Mouse (Mus musculus): ENCODE results near the gene Kctd2.
"Not testable (repeated sequence)": the region's sequence is repeated elsewhere in the genome, so short reads cannot be mapped to it uniquely, and the experiment has no call there.

The Kctd2 gene

DNA sequence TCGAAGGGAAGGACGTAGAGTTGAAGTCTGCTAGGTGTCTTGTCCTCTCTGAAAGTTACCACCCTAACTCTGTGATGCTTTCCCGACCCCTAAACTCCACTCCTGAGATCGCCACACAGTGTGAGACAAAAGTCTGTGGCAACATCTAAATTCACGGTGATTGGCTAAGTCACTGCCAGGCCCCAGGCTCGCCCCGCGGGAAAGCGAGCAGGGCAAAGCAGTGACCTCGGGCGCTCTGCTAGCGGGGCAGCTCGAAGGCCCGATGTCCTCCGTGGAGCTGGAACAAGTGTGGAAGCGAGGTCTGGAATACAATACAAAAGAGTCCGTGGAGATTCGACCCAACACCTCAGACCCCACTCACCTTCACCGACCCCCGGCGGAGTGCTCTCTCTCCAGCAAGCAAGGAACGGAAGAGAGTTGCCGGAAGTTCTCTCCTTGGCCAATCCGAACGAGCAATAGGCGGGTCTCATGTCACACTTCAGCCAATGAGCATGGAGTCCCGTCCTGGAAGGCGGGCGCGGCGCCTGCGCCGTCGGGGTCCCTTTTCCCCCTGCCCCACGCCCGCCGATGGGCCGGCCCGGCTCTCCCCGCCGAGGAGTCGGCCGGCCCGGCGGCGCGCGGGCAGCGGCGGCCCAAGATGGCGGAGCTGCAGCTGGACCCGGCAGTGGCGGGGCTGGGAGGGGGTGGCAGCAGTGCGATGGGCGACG lies at the start of gene Kctd2, which contains the start of gene Atp5h:
Gene Kctd2 (plus strand): TSS at position 598 of the 707 bp plus-strand sequence.
Gene Atp5h (minus strand): TSS at position 432 of the 707 bp plus-strand sequence.
- peak; percentile 98 for DNase-seq

DNA sequence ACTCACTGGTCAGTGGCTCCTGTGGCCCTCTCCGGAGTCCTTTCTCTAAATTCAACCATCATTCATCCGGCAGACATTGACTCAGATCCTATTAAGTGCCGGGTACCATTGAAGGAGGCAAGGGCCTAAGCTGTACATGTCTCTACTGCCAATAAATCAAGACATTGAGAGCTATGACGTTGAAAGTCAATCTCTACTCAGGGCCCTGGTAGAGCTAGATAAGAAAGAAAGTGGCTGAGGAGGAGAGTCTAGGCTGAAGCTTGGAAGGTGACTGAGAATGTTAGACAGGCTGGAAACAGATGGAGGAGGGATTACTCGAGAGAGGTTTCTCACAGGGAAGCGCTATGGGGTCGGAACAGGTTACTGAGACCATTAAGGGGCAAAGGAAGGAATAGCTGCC lies 49.6 kb upstream of the Kctd2 start:
- no peak for DNase-seq

DNA sequence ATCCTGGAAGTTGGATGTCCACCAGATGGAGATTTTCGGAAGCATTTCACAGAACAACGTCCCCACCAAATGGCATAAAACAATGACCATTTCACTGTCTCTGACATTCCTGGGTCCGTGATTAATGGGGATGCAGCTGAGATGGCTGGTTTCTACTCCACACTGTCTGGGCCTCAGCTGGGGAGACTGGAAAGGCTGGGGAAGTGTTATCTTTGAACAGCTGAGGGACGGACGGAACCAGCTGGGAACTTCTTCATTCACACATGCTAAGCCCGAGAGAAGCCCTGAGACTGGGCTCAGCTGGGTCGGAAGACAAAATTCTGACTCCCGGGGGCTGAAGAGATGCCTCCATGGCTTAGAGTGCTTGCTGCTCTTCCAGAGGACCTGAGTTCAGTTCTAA lies 48.6 kb upstream of the Kctd2 start:
- no peak for DNase-seq

DNA sequence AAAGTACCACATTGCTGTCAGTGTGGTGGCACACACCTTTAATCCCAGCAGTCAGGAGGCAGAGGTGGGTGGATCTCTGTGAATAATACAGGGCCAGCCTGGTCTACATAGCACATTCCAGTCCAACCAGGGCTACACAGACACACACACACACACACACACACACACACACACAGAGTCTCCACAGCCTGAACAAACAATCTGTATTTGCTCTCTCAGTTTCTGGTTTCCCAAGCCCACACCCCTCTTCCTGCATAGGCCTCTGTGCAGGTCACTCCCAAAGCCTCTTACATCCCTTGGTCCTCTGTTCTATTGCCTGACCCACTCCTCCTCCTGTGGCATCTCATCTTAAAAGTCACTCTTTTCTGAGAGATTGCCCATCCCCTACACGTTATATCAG lies 47.9 kb upstream of the Kctd2 start:
- DNase-seq = no peak

DNA sequence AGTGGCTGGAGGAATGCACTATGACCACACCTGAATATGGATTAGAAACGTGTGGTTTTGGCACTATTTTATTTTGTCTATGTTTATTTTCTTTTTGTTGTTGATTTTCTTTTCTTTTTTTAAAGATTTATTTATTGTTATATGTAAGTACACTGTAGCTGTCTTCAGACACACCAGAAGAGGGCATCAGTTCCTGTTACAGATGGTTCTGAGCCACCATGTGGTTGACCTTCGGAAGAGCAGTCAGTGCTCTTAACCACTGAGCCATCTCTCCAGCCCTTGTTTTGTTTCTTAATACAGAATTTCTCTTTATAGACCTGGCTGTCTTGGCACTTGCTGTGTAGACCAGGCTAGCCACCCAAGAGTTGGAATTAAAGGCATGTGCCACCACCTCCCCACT lies 47.2 kb upstream of the Kctd2 start:
- DNase-seq = no peak

DNA sequence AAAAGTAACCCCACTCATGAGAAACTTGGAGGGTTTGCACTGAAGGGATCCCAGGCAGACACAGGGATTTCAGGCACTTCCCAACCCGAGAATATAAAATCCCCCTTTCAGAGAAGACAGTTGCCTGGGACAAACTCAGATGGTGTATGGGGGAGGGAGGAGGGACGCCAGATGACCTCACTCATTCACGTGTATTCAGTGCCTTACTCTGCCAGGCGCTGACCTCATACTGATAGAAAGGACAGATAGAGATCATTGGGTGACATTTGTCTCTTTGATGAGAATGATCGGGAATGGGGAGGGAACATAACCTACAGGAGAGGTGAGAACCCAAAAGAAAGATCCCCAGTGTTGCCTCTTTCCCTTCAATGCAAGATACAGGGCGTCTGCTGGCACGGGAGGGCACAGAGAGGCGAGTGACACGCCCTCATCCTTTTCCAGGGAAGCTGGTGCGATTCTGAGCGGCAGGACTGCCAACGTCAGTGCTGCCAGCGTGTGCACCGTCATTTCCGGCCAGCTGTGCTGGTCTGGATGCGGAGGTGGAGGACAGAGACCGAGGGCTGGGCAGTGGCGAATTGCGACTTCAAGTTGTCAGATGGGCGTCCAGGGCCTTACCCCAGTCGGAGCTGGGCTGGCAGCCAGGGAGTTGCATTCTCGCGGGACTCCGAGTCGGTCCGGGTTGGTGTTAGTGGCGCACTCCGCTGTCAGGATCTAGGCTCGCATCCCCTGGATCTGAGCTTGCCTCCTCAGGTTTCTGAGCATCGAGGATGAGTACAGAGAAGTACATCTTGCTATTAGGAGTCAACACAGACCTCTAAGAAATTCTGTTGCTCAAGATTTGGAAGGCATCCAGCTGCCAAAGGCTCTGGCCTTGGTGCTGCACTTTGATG lies 45.9 kb upstream of the Kctd2 start:
- peak; percentile 78 for DNase-seq

DNA sequence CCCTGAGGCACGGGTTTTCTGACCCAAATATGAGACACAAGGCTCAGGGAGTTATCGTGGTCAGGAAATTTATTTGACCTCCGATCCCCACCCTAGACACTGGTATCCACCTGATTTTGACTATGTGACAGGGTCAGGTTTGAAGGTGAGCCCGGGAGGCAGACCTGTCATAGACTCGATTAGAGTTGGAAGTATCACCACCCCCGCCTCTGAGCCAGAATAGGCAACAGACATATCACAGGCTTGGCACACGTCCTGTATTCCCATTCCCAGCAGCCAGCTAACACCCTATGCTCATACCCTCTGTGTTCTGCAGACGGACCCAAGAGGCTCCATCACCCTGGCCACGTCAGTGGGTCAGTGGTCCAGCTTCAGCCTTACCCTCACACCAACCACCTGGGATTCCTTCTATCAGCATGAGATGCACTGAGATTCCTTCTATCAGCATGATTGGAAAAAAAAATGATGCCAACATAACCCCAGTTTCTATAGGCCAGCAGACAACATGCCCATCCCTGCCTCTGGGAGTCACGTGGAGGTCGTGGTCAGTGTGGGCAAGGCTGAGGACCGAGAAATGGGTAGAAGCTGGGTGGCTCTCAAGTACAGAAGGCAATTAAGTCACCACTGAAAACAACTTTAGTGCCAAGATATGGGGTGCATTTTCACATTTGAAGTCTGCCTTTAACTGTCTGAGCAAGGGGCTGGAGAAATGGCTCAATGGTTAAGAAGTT lies 45.1 kb upstream of the Kctd2 start:
- no peak for DNase-seq

DNA sequence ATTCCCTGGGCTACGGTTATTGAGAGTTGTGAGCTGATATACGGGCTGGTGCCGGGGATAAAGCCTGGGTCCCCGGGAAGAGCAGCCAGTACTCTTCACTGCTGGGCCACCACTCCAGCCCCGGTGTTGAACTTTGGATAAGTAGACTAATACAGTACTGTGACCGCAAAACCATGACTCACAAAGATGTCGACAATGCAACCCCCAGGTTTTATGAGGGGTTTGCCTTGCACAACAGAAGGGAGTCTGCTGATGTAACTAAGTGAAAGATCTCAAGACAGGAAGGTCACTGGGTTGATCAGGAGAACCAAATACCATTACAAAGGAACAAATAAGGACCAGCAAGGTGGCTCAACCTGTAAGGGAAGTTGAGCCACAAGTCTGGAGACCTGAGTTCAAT lies 43.2 kb upstream of the Kctd2 start:
- no peak for DNase-seq

DNA sequence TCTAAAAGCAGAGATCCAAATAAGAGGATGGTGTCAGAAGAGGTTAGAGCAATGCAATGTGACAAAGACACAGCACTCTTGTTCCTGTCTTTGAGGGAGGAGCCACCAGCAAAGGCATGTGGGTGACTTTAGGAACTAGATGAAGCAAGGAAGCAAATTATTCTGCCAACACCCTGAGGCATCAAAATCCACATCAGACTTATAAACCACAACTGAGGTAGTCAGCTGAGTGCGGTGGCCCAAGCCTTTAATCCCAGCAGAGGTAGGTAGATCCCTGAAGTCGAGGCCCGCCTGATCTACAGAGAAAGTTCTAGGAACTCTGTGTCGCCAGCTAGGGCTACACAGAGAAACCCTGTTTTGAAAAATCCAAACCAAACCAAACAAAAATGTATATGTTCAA lies 42.7 kb upstream of the Kctd2 start:
- no peak for DNase-seq

DNA sequence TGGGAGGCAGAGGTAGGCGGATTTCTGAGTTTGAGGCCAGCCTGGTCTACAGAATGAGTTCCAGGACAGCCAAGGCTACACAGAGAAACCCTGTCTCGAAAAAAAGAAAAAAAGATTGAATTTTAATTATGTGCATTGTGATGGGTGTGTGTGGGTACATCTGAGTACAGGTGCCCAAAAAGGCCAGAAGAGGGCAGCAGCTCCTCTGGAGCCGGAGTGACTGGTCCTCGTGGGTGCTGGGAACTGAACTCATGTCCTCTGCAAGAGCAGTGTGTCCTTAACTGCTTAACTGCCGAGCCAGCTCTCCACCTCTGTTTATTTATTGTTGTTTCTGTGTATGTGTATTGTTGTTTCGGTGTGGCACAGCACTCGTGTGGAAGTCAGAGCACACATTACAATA lies 42.1 kb upstream of the Kctd2 start:
- DNase-seq = no peak

DNA sequence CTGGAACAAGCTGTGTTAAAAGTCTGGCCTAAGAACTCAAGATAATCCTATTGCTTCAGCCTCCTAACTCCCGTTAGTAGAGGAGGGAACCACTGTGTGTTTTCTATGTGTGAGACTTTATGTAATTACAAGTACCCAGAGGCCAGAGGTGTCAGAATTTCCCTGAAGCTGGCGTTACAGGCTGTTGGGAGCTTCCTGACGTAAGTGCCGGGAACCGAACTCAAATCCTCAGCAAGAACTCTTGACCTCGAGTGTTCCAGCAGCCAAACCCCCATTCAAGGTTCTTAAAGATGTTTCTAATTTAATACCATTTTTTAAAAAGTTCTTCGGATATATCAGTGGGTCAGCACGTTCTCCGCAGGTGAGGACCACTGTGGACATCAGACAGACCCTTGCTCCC lies 38.7 kb upstream of the Kctd2 start:
- DNase-seq = no peak

DNA sequence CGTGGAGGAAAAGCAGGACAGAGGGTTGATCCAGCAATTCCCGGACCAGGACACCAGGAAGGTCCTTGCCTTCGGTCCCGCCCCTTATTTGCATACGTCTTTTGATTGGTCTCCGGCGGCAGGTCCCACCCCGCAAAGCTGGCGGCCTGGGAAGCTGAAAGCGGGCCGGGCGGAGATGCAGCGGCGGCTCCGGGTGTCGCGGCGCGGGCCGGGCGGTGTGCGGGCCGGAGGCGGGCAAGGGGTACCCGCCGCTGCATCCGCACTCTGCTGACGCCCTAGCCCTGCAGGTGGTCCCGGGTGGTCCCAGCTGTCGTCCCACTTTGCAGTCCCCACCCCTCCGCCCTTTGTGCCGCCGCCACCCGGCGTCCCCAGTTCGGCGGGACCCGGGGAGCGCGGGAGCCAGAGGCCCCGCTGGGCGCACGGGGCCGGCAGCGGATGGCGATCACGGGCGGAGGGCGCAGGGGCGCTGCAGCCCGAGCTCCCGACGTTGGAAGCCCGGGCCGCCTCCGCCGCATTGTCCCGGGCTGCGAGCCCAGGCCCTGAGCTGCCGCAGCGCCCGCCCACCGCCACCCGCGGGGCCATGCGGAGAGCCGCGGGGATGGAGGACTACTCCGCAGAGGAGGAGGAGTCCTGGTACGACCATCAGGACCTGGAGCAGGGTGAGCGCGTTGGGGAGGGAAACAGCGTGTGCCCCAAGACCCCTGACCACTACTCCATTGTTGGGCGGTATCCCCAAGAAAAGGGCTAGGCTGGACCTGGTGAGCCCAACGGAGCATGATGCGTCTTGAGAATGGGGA lies 38.0 kb upstream of the Kctd2 start, which contains the start of gene Cdr2l:
Gene Cdr2l (plus strand): TSS at position 174 of the 797 bp plus-strand sequence.
- peak; percentile 97 for DNase-seq

DNA sequence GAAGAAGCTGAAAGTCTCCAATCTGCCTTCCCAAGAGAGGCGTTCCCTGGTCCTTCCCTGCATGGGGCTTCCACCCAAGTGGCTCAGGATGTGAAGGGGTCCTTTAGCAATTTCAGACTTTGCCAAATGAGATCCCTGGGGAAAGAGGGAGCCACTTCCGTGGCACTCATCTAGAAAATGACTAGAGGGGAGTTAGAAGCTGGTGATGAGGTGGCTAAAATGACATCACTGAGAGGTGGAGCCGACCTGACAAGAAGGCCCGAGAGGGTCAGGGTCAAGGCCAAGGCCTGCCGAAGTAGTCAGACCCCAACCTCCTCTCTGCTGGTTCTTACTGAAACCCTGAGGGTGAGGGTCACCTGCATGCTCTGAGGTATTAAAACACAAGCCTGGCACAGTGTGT lies 37.0 kb upstream of the Kctd2 start:
- DNase-seq = peak; percentile 21

DNA sequence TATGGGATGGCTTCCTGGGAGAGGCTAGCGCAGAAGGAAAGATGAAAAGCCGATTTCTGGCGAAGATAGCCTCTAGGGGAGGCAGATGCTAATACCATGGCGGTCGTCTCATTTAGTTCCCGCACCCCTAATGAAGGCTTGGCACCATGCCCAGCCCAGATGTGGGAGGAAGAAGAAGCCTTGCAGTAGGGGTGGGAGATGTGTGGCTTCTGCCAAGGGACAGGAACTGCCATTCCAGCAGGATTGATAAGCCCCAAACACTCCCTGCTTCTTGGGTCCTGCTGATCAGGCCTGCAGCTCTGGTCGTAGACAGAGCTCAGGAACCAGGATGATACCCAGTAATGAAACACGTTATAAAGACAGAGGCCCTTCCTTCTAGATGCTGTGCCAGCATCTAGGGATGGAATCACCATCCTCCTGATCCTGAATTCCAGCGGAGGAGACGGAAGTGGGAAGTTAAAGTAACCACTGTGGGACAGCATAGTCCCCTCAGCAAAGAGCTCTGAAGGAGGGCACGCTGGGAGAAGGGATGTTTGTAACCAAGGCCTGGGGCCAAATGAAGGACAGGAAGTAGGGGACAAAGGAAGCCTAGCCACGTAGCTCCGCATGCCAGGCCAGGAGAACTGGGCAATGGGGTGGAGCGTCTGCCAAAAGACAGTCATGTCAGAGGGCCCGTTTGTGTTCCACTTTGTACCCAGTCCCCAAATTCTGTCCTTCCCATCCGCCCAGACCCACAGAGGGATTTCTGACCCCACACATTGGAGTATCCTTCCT lies 36.0 kb upstream of the Kctd2 start:
- peak; percentile 83 for DNase-seq

DNA sequence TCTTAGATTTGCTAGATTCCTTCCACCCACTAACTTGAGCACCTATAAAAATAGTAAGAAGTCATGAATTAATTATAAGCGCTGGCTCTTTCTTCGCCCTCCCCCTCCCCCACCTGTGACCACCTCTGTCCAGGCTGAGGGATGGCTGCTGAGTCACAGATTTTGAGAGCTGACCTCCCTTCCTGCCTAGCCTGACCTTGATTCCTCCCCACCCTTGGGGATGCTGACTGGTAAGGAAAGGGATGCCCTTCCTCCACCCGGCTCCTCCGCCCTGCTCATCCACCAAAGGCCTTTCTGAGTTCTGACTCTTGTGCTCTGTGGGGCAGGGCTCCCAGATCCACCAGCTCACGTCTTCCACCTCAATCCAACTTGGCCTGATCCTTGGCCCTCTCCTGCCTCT lies 35.3 kb upstream of the Kctd2 start:
- no peak for DNase-seq

DNA sequence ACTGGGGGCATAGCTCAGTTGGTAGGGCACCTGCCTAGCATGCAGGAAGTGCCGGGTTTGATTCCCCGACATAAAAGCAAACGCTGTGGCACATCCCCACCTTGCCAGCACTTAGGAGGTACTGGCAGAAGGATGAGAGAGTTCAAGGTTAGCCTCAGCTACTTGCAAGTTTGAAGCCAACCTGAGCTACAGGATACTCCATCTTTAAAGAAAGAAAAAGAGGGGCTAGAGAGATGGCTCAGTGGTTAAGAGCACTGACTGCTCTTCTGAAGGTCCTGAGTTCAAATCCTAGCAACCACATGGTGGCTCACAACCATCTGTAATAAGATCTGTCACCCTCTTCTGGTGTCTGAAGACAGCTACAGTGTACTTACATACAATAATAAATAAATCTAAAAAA lies 33.1 kb upstream of the Kctd2 start:
- not testable (repeated sequence) for DNase-seq

DNA sequence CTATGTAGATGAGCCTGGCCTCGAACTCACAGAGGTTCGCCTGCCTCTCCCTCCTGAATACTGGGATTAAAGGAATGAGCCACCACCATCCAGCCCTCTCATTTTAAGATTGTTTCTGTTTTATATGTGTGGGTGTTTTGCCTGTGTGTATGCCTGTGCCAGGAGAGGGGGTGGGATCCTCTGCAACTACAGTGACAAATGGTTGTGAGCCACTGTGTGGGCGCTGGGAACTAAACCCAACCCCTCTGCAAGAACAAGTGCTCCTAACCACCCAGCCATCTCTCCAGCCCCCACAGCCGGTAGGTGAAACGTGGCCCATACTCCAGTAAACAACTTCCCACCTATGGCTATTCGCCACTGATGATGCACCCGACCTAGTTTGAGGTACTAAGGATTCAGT lies 28.6 kb upstream of the Kctd2 start:
- no peak for DNase-seq

DNA sequence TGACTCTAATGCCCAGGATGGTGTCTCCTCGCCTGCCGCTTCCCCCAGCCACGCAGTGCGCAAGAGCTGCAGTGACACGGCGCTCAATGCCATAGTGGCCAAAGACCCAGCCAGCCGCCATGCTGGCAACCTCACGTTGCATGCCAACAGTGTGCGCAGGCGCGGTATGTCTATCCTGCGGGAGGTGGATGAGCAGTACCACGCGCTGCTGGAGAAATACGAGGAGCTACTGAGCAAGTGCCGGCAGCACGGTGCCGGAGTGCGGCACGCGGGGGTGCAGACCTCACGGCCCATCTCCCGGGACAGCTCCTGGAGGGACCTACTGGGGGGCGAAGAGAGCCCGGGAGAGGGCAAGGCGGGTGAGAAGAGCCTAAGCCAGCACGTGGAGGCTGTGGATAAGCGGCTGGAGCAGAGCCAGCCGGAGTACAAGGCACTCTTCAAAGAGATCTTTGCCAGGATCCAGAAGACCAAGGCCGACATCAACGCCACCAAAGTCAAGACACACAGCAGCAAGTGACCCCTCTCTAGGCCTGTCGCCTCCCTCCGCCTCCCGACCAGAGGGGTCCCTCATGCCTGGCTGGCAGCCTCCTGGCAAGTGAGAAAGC lies 26.1 kb upstream of the Kctd2 start:
- no peak for DNase-seq

DNA sequence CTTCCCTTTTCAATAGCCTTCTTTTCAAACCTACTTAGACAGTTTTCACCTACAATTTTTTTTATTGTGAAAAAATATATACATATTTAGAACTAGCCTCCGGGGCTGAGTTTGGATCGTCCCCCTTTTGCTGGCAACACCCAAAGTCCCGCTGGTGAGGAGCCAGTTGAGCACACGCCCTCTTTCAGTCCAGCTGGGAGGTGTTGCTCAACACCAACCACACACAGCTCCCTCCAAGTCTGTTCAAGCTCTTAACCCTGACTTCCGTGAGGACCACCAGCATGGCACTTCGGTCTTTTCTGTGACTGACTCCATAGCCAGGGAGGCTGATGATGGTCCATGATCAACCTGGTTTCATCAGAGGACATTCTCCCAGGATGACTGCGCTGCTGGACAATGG lies 21.8 kb upstream of the Kctd2 start:
- DNase-seq = no peak

DNA sequence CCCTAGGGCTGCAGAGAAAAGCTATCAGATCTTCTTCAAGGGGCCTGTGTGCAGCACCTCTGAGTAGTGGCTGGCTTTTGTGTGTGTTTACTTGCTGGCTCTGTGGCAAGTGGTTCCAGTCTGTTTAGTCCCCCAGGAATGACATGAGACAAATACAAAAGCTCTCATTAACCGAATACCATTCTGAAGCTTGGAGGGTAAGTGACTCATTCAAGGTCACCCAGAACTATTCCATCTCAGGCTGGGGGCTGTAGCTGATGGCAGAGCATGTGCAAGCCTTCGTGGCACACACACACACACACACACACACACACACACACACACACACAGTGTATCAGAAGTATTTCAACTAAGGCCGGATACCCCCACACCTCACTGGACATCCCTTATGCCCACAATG lies 19.8 kb upstream of the Kctd2 start:
- no peak for DNase-seq

DNA sequence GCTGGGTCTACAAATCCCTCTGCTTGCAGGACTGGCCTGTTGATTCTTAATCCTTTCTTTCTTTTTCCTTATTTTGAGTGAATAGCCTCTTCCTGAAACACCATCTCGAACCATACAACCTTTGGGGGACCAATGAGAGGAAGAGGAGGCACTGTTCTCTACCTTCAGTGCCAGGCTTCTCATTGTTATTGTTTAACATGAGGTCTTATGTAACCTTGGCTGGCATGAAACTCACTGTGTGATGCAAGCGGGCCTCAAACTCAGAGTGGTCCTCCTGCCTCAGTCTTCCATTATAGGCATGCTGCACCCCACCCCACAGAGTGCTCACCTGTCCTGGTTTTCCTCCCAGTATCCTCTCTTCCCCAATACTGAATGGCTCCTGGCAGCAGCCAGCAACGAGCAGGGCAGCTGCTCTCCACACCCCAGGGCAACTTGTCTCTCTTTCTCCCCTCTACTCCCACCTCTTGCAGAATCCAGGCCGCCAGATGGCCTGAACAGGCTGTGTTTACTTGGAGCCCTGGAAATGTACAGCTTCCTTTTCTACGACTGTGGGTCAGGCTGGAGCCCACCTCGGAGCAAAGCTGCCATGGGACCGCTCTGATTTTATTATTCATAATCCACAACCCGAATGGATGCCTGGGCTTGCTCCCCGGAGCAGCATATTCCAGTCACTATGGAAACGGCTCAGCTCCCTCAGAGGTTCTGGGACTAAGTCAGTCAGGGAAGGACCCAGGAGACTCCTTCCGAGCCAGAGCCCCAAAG lies 19.1 kb upstream of the Kctd2 start:
- peak; percentile 70 for DNase-seq

Measured in retina, postnatal 1 day (tissue).